Mouse (Mus musculus) CD4-positive, CD25-positive, alpha-beta regulatory T cell, adult 2 months (primary cell): ENCODE results near the gene Gm20388.
A peak's percentile ranks its signal among the peaks of the same experiment; 100 is the strongest.

Experiments
- DNase-seq: peaks from one replicate; pipeline ENCODE4 v3.0.0-alpha.2; 2012; ENCODE audit warnings: low read depth, low spot score

The Gm20388 gene

DNA sequence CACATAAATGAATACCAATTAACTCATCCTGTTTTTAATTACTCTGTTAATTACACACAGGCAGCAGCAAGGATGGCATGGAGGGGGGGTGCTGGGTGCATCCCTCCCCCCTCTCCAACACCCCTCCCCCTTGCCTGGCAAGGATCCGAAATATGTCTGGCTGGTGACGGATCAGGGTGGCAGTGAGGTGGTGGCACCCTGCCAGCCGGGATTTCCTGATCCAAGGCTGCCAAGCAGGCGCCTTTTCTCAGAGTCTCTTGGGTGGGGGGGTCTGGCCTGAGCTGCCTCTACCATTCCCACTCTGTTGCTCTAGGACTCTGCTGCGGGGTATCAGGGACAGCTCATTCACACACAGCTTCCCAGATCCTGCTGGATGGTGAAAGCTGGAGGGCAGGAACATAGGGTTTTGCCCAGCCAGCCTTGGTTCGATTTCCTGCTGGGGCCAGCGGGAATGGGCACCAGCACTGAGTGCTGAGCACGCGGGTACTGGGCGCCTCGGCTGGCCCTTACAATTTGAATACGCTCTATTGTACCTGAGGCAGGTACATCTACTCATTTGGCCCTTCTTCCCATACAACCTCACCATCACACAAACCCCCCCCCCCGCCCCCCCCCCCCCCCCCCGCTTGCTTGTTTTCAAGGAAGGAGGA lies 2755.2 kb downstream of the Gm20388 start:
- no peak for DNase-seq

DNA sequence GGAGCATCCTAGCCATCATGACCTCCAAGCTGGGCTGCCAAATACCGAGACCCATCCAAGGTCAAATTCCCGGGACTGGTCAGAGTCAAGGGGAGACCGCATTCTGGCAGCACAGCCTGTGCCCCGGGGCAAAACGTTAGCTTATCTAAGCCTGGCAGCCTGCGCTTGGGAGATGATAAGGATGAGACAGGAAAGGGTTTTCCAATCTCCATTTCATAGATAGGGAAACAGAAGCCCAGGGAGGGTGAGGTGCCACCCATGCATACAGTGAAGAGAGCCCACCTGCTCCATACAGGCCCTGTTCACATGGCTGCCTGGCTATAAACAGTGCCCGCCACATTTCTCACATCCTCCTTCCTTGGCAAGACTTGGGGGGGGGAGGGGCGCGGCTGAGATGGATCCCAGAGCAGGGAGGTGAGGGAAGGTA lies 2755.7 kb downstream of the Gm20388 start:
- peak; percentile 20 for DNase-seq

DNA sequence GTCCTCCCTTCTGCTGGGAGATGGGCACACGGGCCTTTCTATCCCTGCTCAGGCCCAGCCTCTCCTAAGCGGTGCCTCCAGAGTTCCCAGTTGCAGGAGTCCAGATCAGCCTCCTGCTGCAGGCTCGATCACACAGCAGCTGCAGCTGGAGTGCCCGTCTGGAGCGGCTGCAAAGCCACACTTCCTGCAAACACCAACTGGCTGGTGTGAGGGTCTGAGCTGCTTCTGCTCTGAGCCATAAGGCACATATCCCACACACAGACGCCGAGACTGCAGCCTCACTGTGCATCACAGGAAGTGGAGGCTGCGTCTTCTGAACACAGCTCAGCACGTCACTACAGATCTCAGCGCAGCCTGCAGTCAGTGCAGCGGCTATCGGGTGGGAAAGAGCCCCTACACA lies 2756.2 kb downstream of the Gm20388 start:
- DNase-seq: peak; percentile 60

DNA sequence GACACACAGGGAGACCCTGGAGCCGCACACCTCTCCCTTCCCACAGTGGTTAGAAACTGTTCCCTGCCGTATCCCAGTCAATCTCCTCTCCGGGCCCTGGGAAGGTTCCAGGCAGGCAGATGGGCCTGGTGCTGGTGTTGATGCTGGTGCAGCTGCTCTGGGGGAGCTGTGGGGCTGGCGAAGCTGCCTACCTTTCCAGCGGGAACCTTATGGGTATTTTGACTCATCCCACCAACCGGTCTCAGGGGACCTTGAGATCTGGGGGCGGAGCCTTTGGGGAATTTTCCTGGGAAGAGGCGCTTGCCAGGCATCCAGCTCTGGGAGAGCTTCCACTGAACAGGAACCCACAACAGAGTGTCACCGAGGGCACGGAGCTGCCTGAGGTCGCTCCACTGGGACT lies 2757.2 kb downstream of the Gm20388 start:
- DNase-seq: no peak

DNA sequence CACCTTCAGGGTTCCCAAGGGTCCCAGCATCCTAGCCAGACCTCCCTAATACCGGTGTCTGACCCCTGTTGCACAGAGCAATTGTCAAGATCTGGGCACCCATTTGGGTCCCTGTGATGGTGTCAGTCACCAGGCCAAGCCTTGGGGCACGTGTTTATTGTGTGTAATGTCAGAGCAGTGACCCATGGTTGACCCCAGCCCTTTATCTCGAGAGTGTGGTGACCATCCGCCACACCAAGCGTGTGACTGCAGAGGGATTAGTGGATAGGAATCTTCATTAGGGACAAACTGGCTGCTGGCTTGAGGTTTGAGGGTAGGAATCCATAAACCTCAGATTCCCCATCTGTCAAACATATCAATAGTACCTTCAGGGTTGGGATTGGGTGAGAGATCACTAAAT lies 2758.7 kb downstream of the Gm20388 start:
- DNase-seq: no peak

DNA sequence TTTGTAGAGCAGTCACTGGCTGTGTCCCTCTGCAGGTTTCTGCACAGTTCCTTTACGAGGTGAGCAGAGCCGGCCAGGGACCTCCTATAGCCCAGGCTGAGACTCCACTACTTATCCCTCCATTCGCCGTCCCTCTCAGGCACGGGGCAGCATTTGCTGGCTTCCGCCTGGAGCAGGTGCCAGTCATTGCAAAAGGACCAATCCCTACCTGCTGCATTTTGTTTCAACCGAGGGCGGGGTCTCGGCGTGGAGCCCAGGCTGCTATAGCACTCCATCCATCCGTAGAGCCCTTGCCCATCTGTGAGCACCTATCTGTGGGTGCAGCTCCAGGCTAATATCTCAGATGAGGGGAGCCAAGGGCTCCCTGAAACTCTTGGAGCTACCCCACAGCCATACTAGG lies 2759.4 kb downstream of the Gm20388 start:
- DNase-seq: no peak

DNA sequence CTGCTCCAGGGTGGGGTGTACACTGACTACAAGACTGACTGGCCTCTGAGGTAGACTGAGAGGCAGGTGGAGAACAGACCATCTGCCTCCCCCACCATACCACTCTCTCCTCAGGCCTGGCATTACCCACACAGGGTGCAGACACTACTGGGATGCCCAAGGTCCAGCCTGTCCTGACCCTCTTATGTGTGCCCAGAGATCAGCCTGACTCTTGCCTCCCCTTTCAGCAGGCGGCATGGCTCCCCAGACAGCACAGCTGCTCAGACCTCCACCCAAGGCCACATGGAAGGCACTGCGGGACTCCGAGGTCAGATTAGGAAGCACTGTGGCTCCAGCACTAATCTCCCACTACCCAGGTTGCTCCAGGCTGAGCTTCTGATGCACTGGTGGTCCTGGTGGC lies 2760.1 kb downstream of the Gm20388 start:
- no peak for DNase-seq

DNA sequence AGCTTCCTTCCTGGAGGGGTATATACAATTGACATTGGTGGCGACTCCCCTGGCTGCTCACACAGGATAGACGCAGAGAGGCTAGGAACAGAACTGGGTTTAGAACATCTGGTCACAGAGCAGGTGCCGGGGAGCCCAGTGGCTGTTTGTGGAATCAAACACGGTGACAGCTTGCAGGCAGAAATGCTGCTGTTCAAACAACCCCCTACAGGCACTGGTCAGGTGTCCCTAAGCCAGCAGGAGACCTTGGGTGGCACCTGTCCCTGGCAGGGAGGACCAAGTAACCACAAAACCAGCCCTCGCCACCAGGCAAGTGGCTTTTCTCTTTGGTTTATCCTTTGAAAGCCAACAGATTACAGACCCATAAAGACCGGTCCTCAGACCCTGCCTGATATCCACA lies 2761.3 kb downstream of the Gm20388 start:
- DNase-seq: no peak

DNA sequence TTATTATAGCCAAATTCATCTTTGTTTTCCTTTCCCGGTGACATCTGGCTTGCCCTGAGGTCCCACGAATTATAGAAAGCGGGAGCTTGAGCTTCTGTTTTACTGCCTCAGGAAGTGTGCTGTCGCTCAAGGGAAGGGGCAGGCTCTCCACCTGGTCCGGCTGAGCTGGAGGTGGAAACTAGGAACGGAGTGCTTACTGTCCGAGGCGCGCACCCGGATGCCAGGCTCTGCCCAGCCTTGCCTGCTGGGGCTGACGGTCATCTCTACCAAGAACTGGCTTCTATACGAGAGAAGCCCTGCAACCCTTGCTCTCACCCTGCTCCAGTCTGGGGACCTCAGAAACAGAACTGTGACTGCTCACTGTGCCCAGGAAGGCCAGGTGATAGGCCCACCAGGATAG lies 2763.3 kb downstream of the Gm20388 start:
- DNase-seq: no peak

DNA sequence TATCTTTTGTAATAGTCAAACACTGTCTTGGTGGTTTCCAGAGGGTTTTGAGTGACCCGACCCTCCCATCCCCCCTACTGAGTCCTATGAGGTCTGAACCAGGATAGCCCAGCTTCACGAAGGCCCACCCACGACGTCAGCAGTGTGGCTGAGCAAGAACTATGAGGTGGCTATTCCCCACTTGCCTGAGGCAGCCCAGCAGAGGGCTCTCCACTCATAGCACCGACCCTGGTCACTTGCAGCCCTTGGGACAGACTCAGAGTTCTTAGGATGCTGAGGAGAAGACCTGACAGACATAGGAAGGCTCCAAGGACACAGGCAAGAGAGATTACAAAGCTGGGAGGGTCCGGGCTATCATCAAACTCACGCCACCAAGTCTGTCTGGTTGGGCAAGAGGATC lies 2764.4 kb downstream of the Gm20388 start:
- DNase-seq: no peak

DNA sequence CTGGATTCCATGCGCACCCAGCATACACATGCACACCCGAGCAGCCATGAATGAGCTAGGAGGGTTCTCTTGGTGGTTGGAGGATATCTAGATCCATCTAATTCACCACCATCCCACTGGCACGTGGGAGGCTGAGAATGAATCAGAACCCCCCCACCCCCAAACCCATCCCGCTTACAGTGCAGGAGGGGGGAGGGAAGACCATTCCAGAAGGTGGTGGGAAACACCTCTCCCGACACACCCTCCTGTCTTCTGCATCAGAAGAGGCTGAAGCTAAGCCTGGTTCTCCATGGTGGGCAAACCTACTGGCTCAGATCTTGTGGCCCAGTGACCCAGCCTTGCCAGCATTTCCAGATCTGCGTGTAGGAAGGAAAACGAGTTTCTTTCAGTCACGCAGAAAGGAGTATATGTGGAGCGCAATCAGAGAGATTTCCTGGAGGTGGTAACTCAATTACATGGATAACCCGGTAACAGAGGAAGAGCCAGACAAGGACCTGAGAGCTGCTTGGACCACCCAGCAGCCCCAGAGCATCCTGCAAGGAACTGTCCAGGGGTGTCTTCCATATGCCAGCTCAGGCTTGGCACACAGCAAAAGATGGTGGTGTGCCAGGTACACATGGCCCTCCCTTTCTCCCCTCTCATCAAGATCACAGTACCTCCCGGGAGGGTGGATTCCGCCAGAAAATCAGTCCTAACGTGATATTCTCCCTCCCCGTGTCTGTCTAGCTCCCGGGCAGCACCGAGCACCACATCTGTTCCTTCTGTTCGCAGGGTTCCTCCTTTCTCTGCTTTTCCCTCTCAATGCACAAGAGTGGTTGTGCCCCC lies 2765.2 kb downstream of the Gm20388 start:
- DNase-seq: no peak

DNA sequence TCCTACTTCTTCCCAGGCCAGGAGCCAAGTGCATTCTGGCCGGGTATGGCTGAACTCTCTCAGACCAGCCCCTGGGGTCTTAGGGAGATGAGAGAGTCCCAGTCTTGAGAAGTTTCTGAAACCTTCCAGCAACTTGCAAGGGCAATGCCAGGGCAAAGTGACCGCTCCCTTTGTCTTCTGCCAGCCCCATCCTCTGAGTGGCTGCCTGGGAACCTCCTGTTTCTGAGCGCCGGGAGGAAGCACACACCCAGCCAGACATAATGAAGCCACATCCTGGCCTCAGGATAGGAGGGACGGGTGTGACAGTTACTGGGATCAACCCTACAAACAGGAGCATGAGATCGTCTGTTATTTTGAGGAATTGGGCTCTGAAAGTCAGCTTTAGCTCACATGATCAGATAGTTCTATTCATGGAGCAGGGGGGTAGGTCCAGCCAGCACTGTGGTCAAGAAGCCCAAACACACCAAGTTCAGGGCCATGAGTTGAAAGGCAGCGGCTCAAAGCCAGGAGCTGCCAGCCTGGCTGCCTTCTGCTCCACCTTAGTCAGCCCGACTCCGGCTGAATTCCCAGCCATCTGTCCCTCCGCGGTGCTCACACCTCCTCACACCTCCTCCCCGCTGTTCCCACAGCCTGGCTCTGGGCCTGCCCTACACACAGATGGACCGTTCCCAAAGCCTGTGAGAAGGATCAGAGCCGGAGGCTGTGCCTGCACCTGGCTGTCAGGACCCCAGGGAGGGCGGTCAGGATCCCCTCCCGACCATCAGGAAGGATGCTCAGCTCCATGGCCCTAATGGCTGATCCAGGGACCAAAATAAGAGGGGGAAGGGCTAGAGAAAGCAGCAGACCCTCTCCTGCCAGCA lies 2766.2 kb downstream of the Gm20388 start:
- DNase-seq: no peak

DNA sequence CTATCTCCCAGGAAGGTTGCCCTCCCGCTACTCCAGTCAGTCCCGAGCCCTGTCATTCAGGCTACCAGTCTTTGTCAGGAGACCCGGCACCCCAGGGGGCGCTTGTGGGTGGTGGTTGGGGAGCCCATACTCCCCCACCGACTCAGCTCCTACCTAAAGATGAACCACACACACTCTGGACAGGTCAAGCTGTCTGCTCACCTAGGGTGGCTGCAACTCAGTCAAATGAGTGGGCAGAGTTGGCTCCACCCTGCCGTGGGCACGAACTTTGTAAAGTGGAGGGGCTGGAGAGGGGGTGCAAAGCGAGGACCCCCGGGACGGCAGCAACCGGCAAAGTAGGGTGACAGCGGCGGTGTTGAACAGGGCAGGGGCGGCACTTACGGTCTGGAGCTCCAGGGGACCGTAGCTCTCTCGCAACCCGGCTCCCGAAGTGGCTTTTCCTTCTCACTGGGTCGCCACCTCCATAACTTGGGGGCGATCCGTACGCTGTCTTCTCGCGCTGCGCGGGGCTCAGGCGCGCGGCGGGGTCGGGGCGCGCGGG lies 2766.9 kb downstream of the Gm20388 start:
- DNase-seq: peak; percentile 20

DNA sequence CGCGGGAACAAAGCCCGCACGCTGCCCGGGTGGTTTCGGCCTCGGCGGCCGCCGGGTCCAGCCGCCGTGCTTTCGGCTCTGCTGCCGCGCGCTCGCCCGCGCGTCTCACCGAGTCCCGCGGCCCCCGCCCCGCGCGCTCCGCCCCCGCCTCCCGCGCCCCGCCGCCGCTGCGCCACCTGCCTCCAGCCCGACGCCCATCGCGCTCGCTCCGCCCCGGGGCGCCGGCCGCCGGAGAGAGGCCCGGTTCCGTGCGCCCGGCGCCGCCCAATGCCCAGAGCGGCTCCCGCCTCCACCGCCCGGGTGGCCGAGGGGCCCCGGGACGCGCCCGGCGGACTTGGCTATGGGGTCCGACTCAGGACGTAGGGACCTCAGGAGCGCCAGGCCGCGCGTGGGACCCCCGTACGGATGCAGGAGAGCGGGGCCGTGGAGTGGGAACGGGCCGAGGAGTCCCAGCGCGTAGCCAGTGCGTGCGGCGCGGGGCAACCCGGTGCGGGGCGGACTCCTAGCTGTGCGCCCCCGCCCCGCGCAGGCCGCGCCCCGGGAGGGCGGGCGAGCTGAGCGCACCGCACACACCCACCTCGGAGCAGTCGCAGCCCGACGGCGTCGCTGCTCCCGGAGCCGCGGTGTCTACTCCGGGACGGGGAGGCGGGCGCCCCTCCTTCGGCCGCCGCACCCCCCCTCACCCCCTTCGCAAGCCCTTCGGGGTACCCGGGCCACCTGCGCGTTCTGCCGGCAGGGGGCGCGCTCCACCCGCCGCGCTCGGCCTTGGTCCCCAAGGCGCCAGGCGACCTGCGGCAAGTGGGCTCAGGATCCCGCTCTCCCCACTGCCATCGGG lies 2767.6 kb downstream of the Gm20388 start:
- DNase-seq: peak; percentile 83

DNA sequence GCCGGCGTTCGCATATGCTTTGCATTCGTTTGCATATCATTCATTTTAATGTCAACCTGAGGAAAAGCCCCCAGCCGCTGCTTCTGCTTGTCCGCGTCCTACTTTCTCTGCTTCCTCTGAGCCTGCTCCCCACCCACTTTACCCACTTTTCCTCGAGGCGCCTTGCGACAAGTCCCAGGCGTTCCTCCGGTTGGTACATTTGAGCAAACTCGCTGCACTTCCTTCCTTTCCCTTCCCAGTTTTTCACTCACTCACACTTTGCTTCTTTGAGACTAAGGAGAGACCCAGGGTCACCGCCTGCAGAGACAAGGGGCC lies 2768.2 kb downstream of the Gm20388 start:
- no peak for DNase-seq

DNA sequence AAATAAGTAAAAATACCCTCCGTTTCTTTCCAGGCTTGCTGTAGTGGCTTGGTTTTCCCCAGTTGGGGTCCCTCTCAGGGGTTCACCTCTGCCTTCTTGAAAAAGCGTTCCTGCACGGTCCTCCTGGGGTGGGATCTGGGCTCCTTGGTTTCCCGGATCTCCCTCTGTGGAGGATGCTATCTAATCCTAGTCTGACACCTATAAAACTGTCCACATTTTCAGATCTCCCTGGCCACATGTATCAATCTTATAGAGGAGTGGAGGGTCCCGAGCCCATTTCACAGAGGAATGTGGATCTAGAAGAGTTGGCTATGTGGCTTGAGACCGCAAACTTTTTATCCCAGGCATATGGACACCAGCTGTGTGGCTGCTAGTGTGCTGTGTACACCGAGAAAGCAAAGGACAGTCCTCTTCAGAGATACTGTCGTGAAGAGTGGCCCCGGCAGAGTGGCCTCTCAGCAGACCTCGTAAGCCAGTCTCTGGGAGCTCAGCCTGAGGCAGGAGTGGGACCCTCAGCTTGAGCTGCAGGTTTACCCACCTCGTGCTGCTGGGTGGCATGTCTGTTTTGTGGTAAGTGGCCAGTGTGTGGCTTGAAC lies 2768.8 kb downstream of the Gm20388 start:
- DNase-seq: no peak

DNA sequence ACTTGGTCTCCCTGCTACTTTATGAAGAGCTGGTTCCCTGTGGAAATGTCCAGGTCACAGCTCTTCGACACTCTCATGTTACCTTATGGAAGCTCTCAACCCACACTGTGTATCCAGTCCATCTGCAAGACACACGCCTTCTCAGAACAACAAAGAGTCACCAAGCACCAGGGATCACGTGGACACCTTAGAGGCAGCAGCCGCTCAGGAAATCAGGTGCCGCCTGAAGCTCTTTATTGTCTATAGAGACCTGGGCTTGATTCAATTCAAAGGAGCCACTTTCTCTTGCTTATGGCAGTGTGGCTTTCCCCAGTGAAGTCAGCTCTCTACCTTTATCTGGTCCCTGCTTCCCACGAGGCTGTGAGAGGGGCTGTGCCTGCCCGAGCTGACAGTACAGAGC lies 2769.5 kb downstream of the Gm20388 start:
- peak; percentile 33 for DNase-seq

DNA sequence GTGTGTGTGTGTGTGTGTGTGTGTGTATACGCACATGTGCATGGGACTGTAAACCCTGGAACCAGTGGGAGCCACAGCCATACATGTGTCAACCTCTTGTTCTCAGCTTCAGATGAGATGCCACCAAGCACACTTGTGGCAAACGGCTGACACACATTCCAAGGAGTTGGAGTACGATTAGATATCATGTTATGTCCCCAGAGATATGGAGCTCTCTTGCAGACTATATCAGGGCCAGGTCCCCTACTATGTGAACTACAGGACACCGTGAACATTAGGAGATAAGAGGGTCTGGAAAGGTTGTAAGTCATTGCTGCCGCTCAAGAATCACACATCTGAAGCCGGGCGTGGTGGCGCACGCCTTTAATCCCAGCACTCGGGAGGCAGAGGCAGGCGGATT lies 2772.2 kb downstream of the Gm20388 start:
- no peak for DNase-seq

DNA sequence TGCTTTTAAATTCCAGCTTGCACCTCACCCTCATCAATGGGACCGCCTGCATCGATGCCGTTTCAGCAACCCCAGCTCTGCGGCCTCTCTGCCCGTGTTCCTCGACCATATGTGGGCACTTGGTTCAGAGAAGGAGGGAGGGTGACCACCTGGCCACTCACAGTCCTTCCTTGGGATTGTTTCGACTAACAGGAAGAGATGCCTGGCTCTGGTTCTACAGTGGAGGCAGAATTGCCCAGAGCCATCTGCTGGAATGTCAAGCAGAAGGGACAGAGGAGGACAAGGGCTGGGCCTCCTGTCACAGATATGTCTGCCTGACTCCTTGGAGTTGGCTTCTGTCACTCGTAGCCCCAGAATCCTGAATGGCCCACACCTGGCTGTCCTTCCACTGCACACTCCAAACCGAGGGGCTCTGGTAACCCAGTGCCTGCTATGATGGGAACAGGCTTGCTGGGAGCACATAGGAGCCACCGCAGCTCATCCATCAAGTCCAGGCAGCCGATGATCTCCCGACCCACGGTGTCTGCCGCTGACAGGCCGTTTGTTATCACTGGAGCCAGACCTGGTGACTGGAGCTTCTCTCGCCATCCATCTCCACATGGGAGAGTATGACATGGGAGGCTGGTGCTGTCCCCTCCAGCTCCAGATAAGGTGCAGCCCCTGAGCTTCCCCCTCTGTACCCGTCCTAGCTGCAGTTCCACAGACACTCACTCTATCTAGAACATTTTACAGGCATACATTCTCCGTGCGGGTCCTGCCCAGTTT lies 2774.6 kb downstream of the Gm20388 start:
- DNase-seq: no peak

DNA sequence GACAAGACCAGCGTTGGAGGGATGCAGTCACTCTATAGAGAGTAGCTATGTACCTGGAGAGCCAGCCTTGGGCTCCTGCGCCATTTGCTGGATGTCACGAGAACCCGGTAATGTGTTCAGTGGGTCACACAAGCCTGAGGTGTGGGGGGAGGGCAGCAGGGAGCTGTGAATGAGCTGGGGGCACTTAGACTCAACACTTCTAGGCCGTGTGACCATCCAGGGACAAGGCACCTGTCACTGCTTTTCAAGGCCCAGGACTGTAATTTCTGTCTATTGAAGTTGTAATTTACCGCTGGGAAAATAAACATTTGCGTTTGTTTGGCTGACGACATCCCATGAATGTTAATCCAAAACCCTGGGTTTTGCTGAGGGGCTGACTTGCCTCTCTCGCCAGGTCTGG lies 2776.2 kb downstream of the Gm20388 start:
- DNase-seq: no peak
